Mouse (Mus musculus): ENCODE data around the gene Men1. TPM values are rescaled to one million over a fixed set of nuclear protein-coding genes. Genes with fewer than 3 reads are reported as not detected.

Men1 gene
- total RNA-seq, 1 experiment from 2014 or later: 33.6 TPM

DNA sequence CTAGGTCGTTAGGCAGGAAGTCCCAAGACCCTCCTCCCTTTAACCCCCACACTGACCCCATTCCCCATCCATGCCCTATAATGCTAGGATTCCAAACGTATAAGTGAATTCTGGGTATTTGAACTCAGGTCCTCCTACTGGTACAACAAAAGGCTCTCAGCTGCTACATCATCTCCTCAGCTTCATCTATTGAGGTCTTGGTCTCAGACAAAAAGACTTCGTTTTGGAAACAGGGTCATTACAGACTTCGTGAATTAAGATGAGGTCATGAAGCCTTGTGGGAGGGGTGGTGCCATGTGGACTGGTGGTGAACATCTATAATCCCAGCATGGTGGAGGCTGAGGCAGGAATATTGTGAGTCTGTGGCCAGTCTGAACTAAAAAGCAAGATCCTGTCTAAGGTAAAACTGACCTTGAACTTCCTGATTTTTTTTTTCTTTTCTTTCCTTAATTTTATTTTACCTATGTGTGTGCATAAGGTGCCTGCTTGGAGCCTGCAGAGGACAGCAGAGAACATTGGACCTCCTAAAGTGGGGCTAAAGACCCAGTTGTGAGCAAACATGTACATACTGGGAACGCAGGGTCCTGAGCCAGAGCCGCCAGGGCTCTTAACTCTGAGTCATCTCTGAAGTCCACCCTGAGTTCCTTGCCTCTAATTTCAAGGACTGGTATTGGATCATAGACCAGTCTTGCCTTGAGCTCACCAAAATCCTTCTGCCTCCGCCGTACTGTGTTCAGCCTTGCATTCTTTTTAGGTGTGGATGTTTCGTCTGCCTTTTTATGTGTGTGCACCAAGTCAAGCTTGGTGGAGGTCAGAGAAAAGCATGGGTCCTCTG, 801 bp upstream of the Men1 start:
- ATAC-seq (ENCODE audit: extremely low read depth, insufficient number of reproducible peaks, low FRiP score, poor library complexity, severe bottlenecking): no peak

DNA sequence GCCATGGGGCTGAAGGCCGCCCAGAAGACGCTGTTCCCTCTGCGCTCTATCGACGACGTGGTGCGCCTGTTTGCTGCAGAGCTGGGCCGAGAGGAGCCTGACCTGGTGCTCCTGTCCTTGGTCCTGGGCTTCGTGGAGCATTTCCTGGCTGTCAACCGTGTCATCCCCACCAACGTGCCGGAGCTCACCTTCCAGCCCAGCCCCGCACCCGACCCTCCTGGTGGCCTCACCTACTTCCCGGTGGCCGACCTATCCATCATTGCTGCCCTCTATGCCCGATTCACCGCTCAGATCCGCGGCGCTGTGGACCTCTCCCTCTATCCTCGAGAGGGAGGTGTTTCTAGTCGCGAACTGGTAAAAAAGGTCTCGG, 664 bp downstream of the Men1 start:
- ATAC-seq (ENCODE audit: extremely low read depth, insufficient number of reproducible peaks, low FRiP score, poor library complexity, severe bottlenecking): no peak

DNA sequence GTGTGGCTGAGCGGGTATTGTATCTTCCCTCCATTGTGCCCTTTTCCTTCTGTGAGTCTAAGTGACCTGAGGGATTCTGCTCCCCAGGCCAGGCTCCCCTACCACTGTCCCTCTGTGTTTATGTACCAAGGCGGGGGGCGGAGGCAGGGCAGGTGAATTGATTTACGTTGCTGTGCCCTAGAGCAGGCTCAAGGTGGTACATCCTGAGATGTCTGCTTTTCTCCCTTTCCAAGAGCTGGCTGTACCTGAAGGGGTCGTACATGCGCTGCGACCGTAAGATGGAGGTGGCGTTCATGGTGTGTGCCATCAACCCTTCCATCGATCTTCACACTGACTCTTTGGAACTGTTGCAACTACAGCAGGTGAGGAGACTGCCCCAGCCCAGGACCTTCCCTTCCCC, 2.1 kb downstream of the Men1 start:
- no peak for ATAC-seq (ENCODE audit: extremely low read depth, insufficient number of reproducible peaks, low FRiP score, poor library complexity, severe bottlenecking)

DNA sequence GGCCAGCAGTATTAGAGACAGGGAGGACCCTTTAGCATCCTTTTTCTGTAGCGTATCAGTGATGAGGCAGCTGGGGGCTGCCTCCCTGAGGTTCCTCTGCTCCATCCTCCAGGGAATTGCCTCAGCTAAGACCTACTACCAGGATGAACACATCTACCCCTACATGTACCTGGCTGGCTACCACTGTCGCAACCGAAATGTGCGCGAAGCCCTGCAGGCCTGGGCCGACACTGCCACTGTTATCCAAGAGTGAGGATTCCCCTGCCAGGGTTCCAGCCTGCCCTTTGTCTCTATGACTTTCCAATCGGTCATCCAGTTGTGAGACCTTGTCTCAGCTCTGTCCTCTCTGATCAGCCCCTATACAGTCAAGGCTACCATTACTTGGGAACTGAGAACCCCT, 3.4 kb downstream of the Men1 start:
- no peak for ATAC-seq (ENCODE audit: extremely low read depth, insufficient number of reproducible peaks, low FRiP score, poor library complexity, severe bottlenecking)

DNA sequence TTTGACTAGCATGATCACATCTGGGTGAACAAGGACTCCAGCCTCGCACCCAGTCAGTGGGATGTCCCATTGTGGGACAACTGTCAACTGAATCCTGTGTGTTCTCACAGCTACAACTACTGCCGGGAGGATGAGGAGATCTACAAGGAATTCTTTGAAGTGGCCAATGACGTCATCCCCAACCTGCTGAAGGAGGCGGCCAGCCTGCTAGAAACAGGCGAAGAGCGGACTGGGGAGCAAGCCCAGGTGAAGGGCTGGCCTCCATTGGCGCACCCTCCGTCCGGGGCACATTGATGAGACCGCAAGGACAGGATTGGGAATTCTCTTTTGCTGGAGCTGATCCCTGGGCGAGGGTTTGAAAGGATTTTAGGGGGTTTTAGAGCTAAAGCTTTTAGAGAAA, 3.9 kb downstream of the Men1 start:
- ATAC-seq (ENCODE audit: extremely low read depth, insufficient number of reproducible peaks, low FRiP score, poor library complexity, severe bottlenecking): no peak

DNA sequence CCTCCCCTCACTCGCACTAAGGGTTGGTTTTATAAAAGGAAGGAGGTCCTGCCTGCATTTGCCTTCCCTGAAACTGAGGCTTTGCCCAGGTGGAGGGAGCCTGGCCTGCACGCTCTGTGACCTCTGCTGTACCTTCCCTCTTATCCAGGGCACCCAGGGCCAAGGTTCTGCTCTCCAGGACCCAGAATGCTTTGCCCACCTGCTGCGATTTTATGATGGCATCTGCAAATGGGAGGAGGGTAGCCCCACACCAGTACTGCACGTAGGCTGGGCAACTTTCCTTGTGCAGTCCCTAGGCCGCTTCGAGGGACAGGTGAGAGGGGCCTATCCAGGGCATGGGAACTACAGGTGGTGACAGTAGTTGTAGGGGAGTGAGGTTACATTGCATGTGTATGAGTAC, 4.4 kb downstream of the Men1 start:
- ATAC-seq (ENCODE audit: extremely low read depth, insufficient number of reproducible peaks, low FRiP score, poor library complexity, severe bottlenecking): no peak

DNA sequence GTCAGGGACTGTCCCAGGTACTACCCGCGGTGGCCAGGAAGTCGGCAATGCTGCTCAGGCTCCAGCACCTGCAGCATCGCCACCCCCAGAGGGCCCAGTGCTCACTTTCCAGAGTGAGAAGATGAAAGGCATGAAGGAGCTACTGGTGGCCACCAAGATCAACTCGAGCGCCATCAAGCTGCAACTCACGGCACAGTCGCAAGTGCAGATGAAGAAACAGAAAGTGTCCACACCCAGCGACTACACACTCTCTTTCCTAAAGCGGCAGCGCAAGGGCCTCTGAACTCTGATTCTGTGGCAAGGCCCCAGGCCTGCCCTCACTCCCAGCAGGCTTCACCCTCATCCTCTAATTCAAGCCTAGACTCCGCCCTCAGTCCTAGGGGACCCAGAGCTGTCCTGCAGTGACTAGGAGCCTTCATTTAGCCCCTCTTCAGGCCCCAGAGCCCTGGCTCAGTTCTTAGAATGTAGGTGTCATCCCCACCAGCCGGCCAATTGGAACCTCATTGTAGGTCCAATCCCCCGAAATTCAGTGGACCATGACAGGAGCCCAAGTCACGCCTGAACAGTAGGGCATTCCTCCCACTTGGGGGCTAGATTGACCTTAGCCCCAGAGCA, 5.2 kb downstream of the Men1 start:
- ATAC-seq (ENCODE audit: extremely low read depth, insufficient number of reproducible peaks, low FRiP score, poor library complexity, severe bottlenecking): peak; percentile 73

DNA sequence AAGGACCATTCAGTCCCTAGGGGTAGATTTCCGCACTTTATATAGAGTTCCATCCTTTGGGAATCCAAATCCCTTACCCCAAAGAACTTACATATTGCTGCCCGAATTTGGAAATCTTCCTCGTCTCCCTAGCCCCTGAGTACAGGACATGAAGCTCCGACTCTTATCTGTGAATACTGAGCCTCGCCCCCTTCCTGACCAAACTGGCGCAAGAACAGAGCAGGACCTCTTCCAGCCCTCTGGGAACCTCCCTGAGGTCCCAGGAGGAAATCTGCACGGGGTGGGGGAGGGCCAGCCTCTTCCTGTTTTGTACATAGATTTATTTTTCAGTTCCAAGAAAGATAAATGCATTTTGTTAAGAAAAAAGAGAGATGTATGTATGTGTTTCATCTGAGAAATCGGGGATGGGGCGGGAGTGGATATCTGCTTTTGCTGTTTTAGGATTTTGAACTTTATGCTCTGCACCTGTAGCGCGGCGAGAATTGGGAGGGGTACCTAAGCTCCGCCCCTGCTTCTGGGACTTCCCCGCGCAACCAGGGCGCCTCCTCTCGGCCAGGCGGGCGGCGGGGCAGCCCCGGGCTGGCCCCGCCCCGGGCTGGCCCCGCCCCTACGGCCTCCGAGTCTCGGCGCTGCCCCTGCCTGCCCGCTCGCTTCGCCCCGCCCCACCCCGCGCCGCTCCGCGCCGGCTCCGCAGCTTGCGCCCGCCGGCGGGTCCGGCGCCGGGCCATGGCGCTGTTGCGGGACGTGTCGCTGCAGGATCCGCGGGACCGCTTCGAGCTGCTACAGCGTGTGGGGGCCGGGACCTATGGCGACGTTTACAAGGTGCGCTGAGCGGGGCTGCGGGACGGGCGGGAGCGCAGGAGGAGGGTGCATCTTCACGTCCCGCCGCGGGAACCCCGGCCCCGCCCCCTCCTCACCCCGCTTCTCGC, 6.0 kb downstream of the Men1 start, which contains the start of gene Map4k2:
Map4k2 (plus strand) TSS at position 612 of the 929 bp plus-strand sequence.
- ATAC-seq (ENCODE audit: extremely low read depth, insufficient number of reproducible peaks, low FRiP score, poor library complexity, severe bottlenecking): peak; percentile 57

DNA sequence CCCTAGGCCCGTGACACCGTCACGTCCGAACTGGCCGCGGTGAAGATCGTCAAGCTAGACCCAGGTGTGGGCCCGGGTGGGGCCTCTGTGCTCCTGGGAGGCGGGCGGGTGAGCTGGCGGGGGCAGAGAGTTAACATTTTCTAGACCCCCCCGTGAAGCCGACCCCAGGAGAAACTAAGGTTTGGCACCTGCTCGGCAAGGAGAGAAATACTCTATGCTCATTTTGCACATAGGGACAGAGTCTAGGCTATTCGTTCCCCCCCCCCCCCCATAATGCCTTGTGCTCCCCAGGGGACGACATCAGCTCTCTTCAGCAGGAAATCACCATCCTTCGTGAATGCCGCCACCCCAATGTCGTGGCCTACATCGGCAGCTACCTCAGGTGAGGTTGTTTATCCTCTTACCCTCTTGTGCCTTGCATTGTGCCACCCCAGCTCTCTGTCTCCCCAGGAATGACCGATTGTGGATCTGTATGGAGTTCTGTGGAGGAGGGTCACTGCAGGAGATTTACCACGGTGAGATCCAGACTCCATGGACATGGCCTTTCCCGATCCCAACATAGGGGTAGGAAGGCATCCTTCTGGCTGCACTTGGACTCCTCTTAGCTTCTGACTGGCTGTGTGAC, 6.8 kb downstream of the Men1 start:
- no peak for ATAC-seq (ENCODE audit: extremely low read depth, insufficient number of reproducible peaks, low FRiP score, poor library complexity, severe bottlenecking)

DNA sequence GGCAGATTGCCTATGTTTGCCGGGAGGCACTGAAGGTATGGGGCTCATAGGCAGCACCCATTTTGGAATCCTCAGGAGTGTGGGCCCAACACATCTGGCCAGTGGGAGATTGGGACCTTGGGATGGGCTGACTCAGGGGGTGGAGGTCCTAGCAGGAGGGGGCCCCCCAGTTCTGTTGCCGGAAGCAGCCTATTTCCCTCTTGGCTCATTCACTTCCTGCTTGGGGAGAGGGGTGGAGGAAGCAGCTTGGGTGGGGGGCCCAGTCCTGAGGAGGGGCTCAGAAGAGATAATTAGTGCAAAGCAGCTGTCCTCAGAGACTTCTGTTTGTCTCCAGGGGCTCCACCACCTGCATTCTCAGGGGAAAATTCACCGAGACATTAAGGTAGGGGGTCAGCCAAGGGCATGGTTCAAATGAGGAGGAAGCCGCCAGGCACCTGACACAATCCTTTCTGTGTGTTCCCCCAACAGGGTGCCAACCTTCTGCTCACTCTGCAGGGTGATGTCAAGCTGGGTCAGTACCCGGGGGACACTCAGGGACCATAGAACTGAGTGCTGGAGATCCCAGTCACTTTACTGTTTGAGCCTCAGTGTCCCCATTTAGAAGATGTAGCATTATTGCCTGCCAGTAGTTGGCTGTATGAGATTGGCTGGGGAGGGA, 7.6 kb downstream of the Men1 start:
- no peak for ATAC-seq (ENCODE audit: extremely low read depth, insufficient number of reproducible peaks, low FRiP score, poor library complexity, severe bottlenecking)

DNA sequence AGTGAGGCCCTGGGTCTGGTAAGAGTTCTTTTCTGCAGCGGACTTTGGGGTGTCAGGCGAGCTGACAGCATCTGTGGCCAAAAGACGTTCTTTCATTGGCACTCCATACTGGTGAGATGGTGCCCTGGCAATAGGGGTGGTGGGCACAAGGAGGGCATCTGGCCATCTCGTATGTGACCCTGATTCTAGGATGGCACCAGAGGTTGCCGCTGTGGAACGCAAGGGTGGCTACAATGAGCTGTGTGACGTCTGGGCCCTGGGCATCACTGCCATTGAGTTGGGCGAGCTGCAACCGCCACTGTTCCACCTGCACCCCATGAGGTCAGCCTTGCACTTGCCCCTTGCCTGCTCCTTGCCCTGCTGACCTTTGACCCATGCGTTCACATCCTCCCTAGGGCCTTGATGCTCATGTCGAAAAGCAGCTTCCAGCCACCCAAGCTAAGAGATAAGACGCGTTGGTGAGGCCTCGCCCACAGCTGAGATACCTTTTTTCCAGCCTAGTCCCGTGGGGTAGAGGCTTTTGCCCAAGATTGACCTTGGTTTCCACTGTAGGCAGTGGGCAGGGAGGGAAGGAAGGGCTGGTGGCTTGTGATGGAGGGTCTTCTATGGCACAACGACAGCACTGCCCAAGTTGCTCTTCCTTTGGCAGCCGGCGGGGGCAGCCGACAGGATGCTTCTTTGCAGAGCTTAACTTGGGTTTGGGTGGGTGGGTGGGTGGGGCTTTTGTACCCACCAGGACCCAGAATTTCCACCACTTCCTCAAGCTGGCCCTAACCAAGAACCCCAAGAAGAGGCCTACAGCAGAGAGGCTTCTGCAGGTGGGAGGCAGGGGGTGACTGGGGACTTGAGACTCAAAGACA, 8.5 kb downstream of the Men1 start:
- no peak for ATAC-seq (ENCODE audit: extremely low read depth, insufficient number of reproducible peaks, low FRiP score, poor library complexity, severe bottlenecking)

DNA sequence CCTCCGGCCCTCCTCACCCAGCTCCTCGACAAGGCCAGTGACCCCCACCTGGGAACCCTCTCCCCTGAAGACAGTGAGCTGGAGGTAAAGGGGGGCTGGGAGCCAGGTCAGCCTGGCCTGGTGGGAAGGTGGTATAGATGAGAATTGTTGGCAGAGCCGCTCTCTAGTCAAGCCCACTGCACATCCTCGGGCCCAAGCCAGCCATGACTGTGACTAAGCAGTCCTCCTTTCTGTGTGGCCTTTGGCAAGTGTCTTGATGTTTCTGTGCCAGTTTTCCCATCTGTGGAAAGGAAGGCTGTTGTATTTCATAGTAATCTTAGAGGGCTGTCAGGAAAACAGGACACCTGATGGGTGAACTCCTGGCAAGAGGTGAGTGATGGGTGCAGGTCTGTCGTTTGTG, 9.2 kb downstream of the Men1 start:
- no peak for ATAC-seq (ENCODE audit: extremely low read depth, insufficient number of reproducible peaks, low FRiP score, poor library complexity, severe bottlenecking)

DNA sequence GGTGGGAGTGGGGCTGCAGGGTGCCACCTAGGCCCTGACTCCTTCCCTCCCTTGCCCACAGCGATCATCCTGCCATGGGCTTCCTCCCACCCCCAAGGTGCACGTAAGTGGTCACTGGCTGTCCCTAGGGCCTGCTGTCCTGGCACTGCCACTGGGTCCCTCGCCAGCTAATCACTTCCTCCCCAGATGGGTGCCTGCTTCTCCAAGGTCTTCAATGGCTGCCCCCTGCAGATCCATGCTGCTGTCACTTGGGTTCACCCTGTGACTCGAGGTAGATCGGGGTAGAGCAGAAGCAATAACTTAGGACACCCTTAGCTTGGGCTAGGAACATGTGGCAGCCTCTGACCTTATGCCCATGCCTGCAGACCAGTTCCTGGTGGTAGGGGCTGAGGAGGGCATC, 11.2 kb downstream of the Men1 start:
- ATAC-seq (ENCODE audit: extremely low read depth, insufficient number of reproducible peaks, low FRiP score, poor library complexity, severe bottlenecking): no peak

DNA sequence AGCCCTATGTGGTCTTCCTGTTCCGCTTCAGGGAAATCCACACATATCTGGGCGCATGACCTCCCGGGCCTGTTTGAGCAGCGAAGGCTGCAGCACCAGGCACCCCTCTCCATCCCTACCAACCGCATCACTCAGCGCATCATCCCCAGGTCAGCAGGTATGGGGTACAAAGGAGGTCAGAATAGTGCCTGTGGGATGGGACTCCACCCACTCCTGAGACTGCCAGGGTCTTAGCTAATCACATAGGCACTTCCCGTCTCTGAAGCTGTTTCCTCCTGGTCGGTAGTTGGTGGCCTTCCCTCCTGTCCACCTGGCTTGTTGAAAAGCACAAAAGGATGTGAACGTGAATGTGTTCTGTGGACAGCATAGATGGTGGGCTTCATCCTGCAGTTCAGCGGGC, 11.9 kb downstream of the Men1 start:
- ATAC-seq (ENCODE audit: extremely low read depth, insufficient number of reproducible peaks, low FRiP score, poor library complexity, severe bottlenecking): no peak; the same call in 1 of the 2 replicates

DNA sequence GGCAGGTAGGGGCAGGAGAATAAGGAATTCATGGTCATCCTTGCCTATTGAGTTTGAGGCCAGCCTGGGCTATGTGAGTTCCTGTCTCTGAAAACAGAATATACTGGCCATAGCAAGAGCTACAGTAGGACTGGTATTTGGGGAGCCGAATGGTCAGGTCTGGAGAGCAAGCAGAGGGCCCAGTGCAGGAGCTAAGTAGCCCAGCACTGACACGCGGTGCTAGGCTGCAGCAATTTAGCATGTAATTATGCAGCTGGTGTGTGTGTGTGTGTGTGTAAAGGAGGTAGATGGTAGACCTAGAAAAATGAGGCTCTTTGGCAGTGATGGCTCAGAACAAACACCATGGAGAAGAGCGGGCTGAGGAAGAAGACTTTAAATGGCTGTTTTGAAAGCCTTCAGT, 12.8 kb downstream of the Men1 start:
- ATAC-seq (ENCODE audit: extremely low read depth, insufficient number of reproducible peaks, low FRiP score, poor library complexity, severe bottlenecking): no peak

DNA sequence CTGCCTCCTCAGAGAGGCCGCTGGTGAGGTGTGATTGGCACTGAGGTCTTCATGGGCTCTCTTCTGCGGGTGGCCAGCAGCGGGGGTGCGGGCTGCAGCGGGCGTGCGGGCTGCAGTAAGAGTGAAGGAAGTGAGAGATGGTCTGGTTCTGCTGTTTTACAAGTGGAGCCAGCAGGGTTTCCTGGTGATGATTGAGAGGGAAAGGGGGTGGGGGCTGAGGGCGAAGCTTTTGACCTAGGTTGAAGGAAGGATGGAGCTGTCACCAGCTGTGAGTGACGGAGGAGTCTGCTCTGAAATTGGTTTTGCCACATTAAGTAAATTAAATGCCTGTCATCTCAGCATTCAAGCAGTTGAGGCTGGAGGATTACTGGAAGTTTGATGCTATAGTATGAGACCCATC, 13.9 kb downstream of the Men1 start:
- ATAC-seq (ENCODE audit: extremely low read depth, insufficient number of reproducible peaks, low FRiP score, poor library complexity, severe bottlenecking): no peak

DNA sequence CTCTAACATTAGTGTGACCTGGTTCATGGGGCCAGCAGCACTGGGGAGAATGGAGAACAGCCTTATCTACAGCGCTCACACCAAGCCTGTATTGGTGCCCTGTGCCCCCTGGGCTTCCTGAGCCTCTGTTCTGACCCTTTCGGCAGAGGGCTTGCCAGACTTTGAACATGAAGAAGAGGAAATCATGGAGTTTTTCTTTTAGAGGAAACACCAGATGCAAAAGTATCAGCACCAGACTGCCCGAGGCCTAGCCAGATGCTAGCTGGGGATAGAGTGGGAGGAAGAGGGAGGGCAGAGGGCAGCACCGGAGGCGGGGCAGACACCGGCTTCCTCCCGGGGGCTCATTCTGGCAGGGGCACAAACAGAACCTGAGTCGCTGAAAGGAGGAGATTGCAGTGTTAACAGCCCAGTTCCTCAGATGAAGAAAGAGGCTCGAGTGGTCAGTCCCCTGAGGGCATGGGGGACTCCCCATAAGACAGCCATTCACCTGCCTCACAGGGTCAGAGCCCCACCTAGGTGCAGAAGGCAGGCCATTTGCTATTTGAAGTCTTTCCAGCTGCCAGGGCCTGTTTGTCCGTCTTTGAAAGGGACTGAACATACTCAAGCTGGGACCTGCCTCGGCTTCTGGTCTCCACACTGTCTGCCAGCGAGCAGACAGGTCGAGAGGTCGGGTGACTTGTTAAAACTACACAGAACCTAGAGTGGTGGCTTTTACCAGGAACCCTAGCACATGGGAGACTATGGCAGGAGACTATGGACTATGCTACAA, 14.6 kb downstream of the Men1 start:
- ATAC-seq (ENCODE audit: extremely low read depth, insufficient number of reproducible peaks, low FRiP score, poor library complexity, severe bottlenecking): no peak

All from neutrophil, adult 5-6 weeks (primary cell).